Mouse (Mus musculus): ENCODE data around the gene Dock4. TPM values are rescaled to one million over a fixed set of nuclear protein-coding genes. Genes with fewer than 3 reads are reported as not detected.
A peak's percentile ranks its signal among the peaks of the same experiment; 100 is the strongest.

Dock4 gene
- total and polyA plus RNA-seq, 3 experiments, result 4.3 to 13.6 (median 11.2) TPM

- intact Hi-C loops (cut with DNase I), result loop anchor here (5.0 to 10.0 kb wide), 6 partner anchors 53 to 227 kb away; no protein-coding TSS in a partner anchor
- Histone ChIP-seq H3K4me1 (ENCODE audit: control insufficient read depth, insufficient read depth, low read length) (peaks cover 2% of the 10 kb centered on the region; the same call in 1 of the 2 replicates), H3K27me3 (ENCODE audit: control insufficient read depth, insufficient read depth, low read length) (no peaks in the 10 kb centered on the region), H3K4me3 (no peak overlapping the region), H3K27ac (no peak overlapping the region), H3K9ac (ENCODE audit: low read depth, low read length) (no peak overlapping the region), H3K79me2 (replicated peaks; ENCODE audit: control insufficient read depth, insufficient read depth, low read length) (no peaks in the 10 kb centered on the region), H3K36me3 (ENCODE audit: control insufficient read depth, insufficient read depth, low read length) (no peaks in the 10 kb centered on the region)
- TF ChIP-seq POLR2A (IDR thresholded peaks at IDR 0.05; ENCODE audit: insufficient read depth, low read depth, low read length), result no peak
- TF ChIP-seq CTCF (IDR thresholded peaks at IDR 0.05), result no peak
- no peak for TF ChIP-seq EP300 (IDR thresholded peaks at IDR 0.05; ENCODE audit: insufficient read depth, low read depth, low read length)
- WGBS, result 63% methylated on average over 9 of the region's 9 CpGs
- DNase-seq, result no peak
Measured at GRCm38 (mm10) chr12:40449119-40449795, 3.5 kb downstream of the Dock4 start.

GRCm38 (mm10) chr12:40456517-40456916 lies 10.8 kb downstream of the Dock4 start:
- no peak for DNase-seq
- Histone ChIP-seq H3K4me1 (ENCODE audit: control insufficient read depth, insufficient read depth, low read length) (peaks cover 18% of the 10 kb centered on the region), H3K79me2 (replicated peaks; ENCODE audit: control insufficient read depth, insufficient read depth, low read length) (no peaks in the 10 kb centered on the region), H3K27me3 (ENCODE audit: control insufficient read depth, insufficient read depth, low read length) (no peaks in the 10 kb centered on the region), H3K27ac (no peak overlapping the region), H3K9ac (ENCODE audit: low read depth, low read length) (no peak overlapping the region), H3K4me3 (no peak overlapping the region), H3K36me3 (ENCODE audit: control insufficient read depth, insufficient read depth, low read length) (peaks cover 6% of the 10 kb centered on the region; the same call in 1 of the 2 replicates)
- TF ChIP-seq POLR2A (IDR thresholded peaks at IDR 0.05; ENCODE audit: insufficient read depth, low read depth, low read length) (no peak), CTCF (IDR thresholded peaks at IDR 0.05) (no peak), EP300 (IDR thresholded peaks at IDR 0.05; ENCODE audit: insufficient read depth, low read depth, low read length) (no peak)
- WGBS, result 86% methylated on average over 2 of the region's 2 CpGs
- intact Hi-C loops (cut with DNase I), result no loop called here

- Histone ChIP-seq H3K27me3 (ENCODE audit: control insufficient read depth, insufficient read depth, low read length) (no peaks in the 10 kb centered on the region), H3K4me1 (ENCODE audit: control insufficient read depth, insufficient read depth, low read length) (peaks cover 25% of the 10 kb centered on the region), H3K79me2 (replicated peaks; ENCODE audit: control insufficient read depth, insufficient read depth, low read length) (no peaks in the 10 kb centered on the region), H3K4me3 (no peak overlapping the region), H3K9ac (ENCODE audit: low read depth, low read length) (no peak overlapping the region), H3K36me3 (ENCODE audit: control insufficient read depth, insufficient read depth, low read length) (peaks cover 10% of the 10 kb centered on the region), H3K27ac (peak overlapping the region; percentile 88)
- WGBS, result 47% methylated on average over 3 of the region's 3 CpGs
- intact Hi-C loops (cut with DNase I), result loop anchor here (1.0 kb wide), 1 partner anchor 12 kb away; no protein-coding TSS in a partner anchor
- no peak for TF ChIP-seq CTCF (IDR thresholded peaks at IDR 0.05)
- TF ChIP-seq POLR2A (IDR thresholded peaks at IDR 0.05; ENCODE audit: insufficient read depth, low read depth, low read length), result peak; percentile 45; the same call in 1 of the 2 replicates
- peak; percentile 84 for TF ChIP-seq EP300 (IDR thresholded peaks at IDR 0.05; ENCODE audit: insufficient read depth, low read depth, low read length)
- DNase-seq, result peak; percentile 49 to 73
Measured at GRCm38 (mm10) chr12:40458977-40459376, 13.2 kb downstream of the Dock4 start.

- H3K27me3 ChIP-seq (ENCODE audit: control insufficient read depth, insufficient read depth, low read length), result no peaks in the 10 kb centered on the region
- intact Hi-C loops (cut with DNase I), result loop anchor here (1.0 to 5.0 kb wide), 2 partner anchors 12 to 43 kb away; no protein-coding TSS in a partner anchor
Measured at GRCm38 (mm10) chr12:40459673-40460265, 14.0 kb downstream of the Dock4 start.

GRCm38 (mm10) chr12:40462693-40463235 lies 17.0 kb downstream of the Dock4 start:
- intact Hi-C loops (cut with DNase I), result loop anchor here (5.0 kb wide), 1 partner anchor 40 kb away; no protein-coding TSS in a partner anchor
- Histone ChIP-seq H3K27ac (peak overlapping the region; percentile 34), H3K79me2 (replicated peaks; ENCODE audit: control insufficient read depth, insufficient read depth, low read length) (peaks cover 4% of the 10 kb centered on the region), H3K4me3 (no peak overlapping the region), H3K9ac (ENCODE audit: low read depth, low read length) (no peak overlapping the region), H3K27me3 (ENCODE audit: control insufficient read depth, insufficient read depth, low read length) (no peaks in the 10 kb centered on the region), H3K36me3 (ENCODE audit: control insufficient read depth, insufficient read depth, low read length) (peaks cover 12% of the 10 kb centered on the region), H3K4me1 (ENCODE audit: control insufficient read depth, insufficient read depth, low read length) (peaks cover 36% of the 10 kb centered on the region)
- 42% methylated on average over 7 of the region's 7 CpGs for WGBS
- 0 out of 2 replicates have a peak, but pooled peaks have one; percentile 42 for TF ChIP-seq EP300 (IDR thresholded peaks at IDR 0.05; ENCODE audit: insufficient read depth, low read depth, low read length)
- TF ChIP-seq POLR2A (IDR thresholded peaks at IDR 0.05; ENCODE audit: insufficient read depth, low read depth, low read length), result no peak
- DNase-seq, result no peak

More at GRCm38 (mm10) chr12:40459673-40460265, 14.0 kb downstream of the Dock4 start:
- no peak for TF ChIP-seq POLR2A (IDR thresholded peaks at IDR 0.05; ENCODE audit: insufficient read depth, low read depth, low read length)
- peak overlapping the region; percentile 88 for H3K27ac ChIP-seq
- peak overlapping the region; percentile 16; the same call in 1 of the 2 replicates for H3K9ac ChIP-seq (ENCODE audit: low read depth, low read length)
- WGBS, result 37% methylated on average over 6 of the region's 6 CpGs
- no peak overlapping the region for H3K4me3 ChIP-seq
- H3K36me3 ChIP-seq (ENCODE audit: control insufficient read depth, insufficient read depth, low read length), result peaks cover 12% of the 10 kb centered on the region
- no peaks in the 10 kb centered on the region for H3K79me2 ChIP-seq (replicated peaks; ENCODE audit: control insufficient read depth, insufficient read depth, low read length)
- DNase-seq, result no peak
- H3K4me1 ChIP-seq (ENCODE audit: control insufficient read depth, insufficient read depth, low read length), result peaks cover 31% of the 10 kb centered on the region
